Mouse (Mus musculus) G1E (cell line): ENCODE data around the gene Gm525.

ENCODE experiments used
- CTCF ChIP-seq: IDR thresholded peaks from 2 replicates; pipeline ENCODE4 v1.5.1; 2012; ENCODE audit warnings: low read depth, low read length, inconsistent platforms, mixed read lengths
- GATA1 ChIP-seq: IDR thresholded peaks from 2 replicates; pipeline ENCODE4 v1.6.1; 2012; ENCODE audit warnings: borderline replicate concordance, low read length, inconsistent platforms, mixed read lengths
- GATA2 ChIP-seq: IDR thresholded peaks from 2 replicates; pipeline ENCODE4 v1.6.1; 2012; ENCODE audit warnings: low read depth, low read length, inconsistent platforms, borderline replicate concordance
- POLR2AphosphoS5 ChIP-seq: IDR thresholded peaks from 2 replicates; pipeline ENCODE4 v1.6.1; 2012; ENCODE audit warnings: low read depth, low read length, inconsistent platforms; ENCODE audit not compliant: insufficient replicate concordance
- TAL1 ChIP-seq: conservative IDR thresholded peaks from 2 replicates; pipeline ENCODE4 v1.6.1; 2012; ENCODE audit warnings: low read depth, low read length, inconsistent platforms, mixed read lengths

DNA sequence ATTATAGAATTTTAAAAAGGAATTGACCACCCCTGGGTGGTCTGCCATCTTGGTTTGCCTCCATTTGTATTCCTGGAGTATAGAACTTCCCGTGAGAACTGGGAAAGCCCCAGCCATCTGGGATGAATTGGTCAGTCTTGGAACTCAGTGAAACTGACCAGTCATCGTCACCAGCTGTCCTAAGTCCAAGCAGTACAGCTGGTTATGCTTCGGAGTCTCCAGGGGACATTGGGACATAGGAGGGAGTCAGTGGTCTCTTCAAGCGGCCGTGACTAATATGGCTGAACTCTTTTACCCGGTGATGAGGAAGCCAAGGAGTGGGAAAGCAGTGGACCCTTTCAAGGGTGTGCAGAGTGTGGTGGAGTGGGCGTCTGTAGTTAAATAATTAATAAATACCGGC is 31.6 kb downstream of the Gm525 start:
- TF ChIP-seq POLR2AphosphoS5 = no peak
- TF ChIP-seq CTCF = no peak
- TF ChIP-seq TAL1 = no peak
- no peak for TF ChIP-seq GATA1
- TF ChIP-seq GATA2 = no peak
